Mouse (Mus musculus) urinary bladder, adult 18-20 months (tissue): ENCODE measurements around the gene Dtx3l.
"Not testable (repeated sequence)": the region's sequence is repeated elsewhere in the genome, so short reads cannot be mapped to it uniquely, and the experiment has no call there.

ENCODE experiments used
- DNase-seq, 2 experiments: peaks; one replicate each; pipeline ENCODE4 v3.0.0; 2022; ENCODE audit warnings: low spot score in 2 of 2, mixed read lengths in 2 of 2

The Dtx3l gene

DNA sequence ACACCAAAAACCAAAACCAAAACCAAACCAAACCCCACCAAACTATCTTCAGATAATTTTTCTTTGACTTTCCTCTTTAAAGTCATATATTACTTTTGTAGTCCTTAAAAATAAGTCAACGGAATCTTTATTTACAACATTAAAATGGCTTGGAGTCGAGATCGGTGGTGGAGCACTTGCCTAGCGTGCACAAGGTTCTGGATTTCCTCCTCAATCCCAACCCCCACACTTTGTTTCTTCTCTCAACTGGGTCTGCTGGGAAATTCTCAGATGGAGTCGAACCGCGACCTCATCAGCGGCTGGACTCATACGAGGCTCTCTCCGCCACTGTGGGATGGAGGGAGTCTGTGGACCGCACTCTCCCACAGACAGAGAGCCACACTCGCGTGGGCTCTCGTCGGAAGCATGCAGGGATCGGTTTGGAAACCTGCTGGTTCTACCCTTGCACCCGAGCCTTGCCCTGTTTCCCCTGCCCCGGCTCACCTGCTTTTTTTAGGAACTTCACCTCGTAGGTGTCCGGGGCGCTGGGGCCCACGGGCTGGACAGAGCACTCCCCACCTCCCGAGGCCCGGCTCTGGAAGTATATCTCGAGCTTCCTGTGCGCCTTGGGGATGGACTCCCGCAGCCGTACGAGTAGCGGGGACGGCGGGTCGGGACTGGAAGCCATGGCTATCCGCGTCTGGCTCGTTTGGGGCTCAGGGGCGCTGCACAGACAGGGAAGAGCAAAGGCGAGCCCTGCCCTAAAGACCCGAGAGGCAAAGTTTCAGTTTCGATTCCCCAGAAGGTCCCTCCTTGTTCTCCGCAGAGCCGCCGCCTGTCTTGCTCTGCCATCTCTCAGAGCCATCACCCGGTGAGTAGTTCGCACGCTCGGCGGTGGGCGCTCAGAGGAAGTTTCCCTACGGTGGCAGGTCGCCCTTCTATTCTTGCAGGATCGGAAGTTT, at the start of gene Dtx3l, which contains the start of gene Parp9:
Gene Dtx3l (minus strand): TSS at position 941 of the 941 bp plus-strand sequence.
Gene Parp9 (plus strand): TSS at position 260 of the 941 bp plus-strand sequence.
- DNase-seq: peak; percentile 58 to 64

DNA sequence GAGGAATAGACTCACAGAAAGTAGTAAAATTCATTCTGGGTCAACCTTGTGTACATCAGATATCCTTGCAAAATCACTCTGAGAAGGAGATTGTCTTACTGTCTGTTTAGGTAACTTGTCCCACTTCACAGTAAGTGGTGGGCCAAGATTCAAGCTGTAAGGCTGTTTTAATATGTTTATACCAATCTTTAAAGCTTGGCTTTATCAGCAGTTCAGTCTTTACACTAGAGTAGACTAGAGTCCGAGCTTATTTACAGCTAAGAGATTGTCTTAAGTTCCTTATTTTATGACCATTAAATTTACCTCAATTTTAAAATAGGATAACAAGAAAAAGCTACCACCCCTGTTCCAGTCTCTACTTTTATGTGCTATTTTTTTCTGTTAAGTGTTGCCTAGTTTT, 49.0 kb upstream of the Dtx3l start:
- no peak for DNase-seq

DNA sequence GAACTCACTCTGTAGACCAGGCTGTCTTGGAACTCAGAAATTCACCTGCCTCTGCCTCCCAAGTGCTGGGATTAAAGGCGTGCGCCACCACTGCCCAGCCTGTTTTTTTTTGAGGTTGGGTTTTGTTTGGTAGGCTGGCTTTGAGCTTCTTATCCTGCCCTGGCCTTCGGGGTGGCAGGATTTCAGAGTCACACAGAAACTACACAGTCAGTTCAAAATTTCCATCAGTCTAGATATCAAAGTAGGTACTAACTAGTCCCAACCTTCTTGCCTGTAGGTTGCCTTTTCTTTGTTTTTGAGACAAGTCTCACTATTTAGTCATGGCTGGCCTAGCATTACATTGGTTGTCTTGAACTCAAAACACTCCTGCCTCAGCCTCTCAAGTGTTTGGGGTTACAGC, 45.5 kb upstream of the Dtx3l start:
- DNase-seq: no peak

DNA sequence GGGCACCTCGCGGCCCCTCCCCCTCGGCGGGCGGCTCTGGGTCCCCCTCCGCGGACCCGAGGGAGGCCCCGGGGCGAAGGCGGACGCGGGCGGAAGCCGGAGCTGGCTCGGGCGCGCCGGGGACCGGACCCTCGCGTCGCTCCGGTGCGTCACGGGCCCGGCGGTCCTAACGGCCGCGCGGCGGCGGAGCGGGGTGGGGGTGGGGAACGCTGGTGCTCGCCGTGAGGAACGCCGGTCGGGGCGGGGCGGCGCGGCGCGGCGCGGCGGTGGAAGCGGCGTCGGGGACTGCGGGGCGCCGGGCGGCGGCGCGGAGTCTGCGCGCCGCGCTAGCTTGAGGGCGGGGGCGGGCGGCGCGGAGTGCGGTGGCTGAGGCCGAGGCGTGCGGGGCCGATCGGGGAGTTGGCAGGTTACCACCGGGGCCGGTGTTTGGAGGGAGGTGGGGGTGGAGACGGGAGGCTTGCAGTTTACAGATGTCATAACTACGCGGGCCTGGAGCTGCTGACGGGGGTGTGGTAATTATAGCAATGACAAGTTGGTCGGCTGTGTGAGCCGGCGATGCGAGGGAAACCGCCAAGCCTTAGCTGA, 44.7 kb upstream of the Dtx3l start:
- DNase-seq: peak; percentile 50

DNA sequence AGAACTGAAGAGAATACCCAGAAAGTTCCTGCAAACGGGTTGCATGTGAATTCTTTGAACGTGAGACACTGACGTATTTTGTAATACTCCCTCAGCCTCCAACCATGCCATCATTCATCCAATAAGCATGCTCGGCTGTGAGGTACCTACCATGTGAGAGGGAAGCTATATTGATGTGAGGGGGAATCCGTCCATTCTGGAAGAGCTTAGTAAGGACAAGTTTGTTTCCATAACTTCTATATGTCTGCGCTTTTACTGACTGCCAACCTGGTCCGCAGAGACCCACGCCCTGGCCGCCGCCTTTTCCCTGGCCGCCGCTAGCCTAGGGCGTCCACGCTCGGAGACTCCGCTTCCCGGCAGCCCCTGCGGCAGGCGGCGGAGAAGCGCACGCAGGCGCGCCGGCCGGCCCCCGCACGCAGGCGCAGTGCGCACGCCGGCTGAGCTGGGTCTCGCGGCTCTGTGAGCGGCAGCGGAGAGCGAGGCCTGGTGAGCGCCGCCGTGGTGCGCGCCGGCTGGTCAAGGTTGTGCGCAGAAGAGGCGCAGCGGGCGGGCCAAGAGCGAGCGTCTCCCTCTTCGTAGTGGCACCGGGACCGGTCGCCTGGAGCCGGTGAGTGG, 44.1 kb upstream of the Dtx3l start:
- peak; percentile 83 to 84 for DNase-seq

DNA sequence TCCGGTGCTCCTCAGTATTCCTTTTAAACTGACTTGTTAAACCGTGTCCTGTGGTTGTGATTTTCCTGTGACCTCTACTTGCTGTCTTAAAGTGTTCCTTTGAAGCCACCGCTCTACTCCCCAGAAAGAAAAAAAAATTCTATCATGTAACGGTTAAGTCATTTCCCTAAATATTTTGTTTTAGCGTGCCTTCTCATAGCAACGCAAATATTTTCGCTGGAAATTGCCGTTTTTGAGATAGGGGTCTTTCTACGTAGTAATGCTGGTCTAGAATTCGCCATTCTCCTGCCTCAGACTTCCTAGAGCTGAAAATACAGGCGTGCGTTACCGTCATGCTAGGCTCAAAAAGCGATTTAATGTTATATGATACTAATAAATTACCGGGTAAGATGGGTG, 43.6 kb upstream of the Dtx3l start:
- DNase-seq: no peak

DNA sequence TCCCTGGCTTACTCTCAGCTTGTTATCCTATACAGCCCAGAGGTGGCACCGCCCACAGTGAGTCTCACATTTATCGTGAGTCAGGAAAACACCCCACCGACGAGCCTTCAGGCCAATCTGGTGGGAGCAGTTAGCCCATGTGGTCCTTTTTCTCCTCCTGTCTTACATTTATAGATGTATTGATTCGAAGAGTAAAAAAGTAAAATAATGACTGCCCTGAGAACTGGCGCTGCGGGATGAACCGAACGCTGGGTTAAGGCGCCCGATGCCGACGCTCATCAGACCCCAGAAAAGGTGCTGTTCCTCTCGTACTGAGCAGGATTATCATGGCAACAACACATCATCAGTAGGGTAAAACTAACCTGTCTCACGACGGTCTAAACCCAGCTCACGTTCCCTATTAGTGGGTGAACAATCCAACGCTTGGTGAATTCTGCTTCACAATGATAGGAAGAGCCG, 42.4 kb upstream of the Dtx3l start:
- peak; percentile 100 for DNase-seq

DNA sequence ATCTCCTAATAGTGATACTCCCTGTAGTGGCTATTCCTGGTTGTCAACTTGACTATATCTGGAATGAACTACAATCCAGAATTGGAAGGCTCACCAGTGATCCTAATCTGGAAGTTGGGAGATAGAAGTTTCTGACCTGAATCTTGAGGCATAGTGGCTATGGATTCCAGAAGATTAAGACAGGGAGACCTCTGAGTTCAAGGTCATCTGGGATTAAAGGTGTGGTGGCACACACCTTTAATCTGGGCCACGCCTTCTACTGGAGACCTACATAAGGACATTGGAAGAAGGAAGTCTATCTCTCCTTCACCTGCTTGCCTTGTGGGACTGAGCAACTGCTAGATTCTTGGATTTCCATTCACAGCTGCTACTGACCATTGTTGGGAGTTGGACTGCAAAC, 39.5 kb upstream of the Dtx3l start, which contains the start of gene Kpna1:
Gene Kpna1 (plus strand): TSS at position 301 of the 400 bp plus-strand sequence.
- DNase-seq: not testable (repeated sequence)

DNA sequence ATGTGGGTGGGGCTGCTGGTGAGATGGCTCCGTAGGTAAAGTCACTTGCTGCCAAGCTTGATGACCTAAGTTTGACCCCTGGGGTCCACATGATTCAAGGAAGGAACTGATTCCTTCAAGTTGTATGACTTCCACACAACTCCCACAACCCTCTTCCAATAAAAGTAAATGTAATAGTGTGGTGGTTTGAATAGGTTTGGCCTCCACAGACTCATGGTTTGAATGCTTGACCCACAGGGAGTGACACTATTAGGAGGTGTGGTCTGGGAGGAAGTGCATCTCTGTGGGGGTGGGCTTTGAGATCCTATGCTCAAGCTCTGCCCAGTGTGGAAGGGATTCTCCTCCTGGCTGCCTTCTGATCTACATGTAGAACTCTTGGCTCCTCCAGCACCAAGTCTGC, 35.1 kb upstream of the Dtx3l start:
- no peak for DNase-seq

DNA sequence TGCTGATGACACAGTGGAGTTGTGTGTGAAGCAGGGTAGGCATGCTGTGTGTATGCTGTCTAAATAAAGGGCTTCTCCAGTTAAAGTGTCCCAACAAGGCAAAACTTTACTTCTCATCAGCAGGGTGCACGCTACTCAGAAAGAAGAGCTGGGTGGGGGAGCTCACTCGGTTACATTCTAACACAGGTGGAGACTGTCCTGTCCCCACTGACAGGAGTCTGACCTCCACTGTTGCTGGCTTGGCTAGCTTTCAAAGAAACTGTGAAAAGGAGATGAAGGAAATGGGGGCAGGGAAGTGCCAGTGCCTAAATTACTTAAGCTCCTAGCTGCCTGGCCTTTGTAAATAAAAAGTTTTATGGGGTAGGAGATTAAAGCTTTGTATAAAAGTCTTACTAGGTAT, 29.2 kb upstream of the Dtx3l start:
- no peak for DNase-seq

DNA sequence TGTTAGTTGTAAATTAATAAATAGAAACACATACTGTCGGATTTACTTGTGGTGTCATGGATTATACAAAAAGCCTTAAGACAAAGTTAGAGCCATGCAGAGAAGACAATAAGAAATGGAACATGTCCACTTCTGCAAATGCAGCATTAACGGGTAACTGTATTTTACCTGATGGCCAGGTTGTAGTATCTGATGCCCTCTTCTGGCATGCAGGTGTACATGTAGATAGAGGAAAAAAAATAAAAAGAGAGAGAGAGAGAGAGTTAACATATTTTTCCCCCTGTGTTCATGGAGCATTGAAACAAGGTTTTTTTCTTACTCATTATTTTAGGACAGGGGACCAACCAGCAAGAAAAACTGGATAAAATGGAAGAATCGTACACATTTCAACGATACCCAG, 28.4 kb upstream of the Dtx3l start:
- no peak for DNase-seq

DNA sequence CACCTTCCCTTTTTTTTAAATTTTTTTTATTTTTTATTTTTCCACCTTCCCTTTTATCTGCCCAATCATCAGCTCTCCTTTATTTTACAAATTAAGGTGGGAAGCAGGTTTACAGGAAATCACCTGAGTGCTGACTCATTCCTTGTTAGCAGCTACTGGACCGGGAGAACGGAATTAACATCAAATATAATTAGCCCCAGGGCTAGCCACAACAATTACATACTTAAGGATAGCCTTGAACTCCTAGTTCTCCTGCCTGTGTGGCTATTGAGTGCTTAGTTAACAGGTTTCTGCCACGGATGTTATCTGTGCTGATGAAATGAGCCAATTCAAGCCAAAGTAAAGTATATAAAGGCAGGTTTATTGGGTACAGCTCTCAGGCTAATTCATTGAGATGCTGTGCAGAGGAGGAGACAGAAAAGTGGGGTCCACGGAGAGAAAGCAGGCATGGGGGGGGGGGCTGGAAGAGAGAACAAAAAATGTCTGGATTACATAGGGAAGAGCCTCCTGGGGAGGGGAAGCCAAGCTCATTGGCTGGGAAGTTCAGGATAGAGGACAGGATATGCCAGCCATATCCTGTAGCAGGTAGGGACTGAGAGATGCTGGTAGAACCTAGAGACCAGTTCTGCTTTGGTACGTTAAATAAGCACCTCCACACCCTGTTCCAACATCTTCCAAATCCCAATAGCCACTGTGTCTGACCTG, 27.6 kb upstream of the Dtx3l start:
- DNase-seq: no peak

DNA sequence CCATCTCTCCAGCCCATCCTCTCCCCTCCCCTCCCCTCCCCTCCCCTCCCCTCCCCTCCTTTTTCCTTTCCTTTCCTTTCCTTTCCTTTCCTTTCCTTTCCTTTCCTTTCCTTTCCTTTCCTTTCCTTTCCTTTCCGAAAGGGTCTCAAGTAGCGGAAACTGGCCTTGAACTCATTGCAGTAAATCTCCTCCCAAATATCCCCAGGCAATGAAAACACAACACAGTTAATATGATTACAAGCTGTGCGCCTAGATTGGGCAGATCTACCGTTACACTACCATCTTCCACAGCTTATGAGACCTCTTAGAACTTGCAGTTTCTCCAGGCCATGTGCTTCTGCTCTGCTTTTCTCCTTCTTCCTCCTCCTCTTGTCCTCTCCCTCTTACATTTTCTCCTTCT, 27.0 kb upstream of the Dtx3l start:
- DNase-seq: not testable (repeated sequence)

DNA sequence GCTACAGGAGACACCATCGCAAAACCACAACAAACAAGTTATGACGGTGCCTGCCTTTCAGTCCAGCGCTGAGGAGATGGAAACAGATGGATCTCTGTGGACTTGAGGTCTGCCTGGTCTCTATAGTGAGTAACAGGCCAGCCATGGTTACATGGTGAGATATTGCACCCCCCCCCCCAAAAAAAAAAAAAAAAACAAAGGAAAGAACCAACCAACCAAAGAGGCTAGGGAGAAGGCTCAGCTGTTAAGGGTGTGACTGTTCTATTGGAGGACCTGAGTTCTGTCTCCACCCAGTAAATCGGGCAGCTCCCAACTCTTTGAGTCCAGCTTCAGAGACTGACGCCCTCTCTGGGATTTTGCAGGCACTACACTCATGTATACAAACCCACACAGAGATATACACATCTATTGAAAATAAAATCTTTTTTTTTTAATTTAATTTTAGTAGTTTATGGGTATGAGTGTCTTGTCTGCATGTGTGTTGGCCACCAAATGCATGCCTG, 13.7 kb upstream of the Dtx3l start:
- no peak for DNase-seq

DNA sequence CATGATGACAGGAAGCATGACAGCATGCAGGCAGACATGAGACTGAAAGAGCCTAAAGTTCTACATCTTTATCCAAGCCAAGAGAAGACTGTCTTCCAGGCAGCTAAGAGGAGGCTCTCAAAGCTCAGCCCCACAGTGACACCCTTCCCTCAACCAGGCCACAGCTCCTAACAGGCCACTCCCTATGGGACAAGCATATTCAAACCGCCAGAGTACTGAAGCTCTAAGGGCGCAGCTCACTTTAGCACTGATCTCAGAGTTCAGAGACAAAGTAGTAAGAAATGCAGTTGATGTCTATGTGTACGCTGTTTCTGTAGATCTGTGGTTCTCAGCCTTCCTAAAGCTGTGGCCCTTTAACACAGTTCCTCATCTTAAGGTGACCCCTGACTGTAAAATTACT, 12.3 kb upstream of the Dtx3l start:
- DNase-seq: no peak

DNA sequence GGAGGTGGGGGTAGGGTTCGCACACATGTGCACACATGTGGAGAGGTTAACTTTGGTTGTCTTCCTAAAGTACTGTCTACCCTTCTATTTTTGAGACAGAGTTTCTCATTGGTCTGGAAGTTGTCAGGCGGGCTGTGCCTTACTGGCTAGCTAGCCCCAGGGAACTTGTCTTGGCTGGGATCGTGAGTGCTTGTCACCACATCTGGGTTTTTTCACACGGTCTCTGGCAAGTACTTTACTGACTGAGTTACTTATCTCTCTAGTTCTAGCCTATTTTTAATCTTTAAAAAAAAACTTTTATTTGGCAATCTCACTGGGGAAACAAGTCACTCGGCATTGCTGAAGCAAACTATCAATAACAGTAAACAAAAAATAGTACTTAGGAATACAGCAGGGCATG, 10.3 kb upstream of the Dtx3l start:
- no peak for DNase-seq

DNA sequence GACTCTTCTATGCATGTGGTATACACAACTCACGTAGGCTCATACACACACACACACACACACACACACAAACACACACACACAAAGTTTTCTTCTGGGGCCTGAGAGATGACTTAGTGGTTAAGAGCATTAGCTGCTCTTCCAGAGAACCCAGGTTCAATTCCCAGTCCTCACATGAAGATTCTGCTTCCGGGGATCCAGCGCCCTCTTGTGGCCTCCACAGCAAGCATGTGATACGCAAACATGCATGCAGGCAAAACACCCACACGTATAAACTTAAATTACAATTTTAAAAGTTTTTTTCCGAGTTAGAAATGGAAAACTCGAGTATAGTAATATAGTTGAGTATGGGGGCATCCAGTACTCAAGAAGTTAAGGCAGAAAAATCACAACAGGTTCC, 2.4 kb upstream of the Dtx3l start:
- no peak for DNase-seq

DNA sequence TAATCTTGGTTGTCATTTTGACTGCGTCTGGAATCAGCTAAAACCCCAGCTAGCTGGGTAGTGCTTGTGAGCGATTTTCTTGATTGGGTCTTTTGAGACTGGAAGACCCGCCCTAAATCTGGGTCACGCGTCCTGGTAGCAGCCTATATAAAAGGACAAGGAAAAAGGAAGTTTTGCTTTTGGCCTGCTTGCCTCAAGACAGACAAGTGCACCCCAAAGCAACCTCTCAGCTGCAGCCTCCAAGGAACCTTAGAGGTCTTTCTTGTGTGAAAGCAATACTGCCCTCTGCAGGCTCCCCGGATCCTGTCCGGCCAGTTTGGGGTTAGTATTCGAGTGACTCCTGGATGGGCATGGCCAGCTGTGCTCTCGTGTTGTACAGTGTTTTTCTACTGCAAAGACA, 739 bp upstream of the Dtx3l start:
- DNase-seq: peak; percentile 77 to 82

DNA sequence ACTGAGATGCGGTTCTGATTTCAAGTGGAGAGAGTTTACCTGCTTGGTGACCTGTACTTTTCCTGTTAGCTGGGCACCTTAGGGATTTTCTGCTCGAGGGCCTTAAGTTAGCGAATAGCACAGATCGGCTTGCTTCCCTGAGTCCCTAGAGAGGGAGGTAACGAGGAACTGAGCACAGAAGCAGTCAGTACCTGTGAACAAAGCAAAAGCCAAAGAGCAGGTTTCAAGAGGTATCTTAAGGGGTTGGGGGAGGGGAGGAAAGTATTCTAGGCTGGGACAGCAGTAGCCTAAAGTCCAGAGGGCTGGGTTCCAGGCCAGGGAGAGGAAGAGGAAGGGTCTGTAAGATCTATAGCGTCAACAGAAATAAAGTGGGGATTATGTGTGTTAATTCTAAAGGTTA, 310 bp upstream of the Dtx3l start:
- DNase-seq: no peak

DNA sequence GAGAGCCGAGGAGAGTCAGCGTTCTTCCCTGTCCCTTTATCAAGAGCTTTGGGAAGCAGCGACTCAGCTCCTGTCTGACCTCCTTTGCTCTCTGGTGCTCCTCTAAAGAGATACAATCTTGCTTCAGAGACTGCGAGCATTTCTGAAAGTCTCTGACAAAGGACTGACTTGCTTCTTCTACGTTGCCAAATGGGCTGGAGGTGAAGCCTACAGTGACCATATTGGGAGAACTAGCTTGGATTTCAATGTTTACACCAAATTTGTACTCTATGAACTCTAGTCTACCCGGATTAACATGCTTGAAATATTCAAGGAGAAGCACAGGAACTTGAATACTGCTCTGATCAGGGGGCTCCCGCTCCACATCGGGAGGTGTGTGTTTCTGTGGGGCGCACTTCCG, 5.8 kb downstream of the Dtx3l start:
- no peak for DNase-seq

DNA sequence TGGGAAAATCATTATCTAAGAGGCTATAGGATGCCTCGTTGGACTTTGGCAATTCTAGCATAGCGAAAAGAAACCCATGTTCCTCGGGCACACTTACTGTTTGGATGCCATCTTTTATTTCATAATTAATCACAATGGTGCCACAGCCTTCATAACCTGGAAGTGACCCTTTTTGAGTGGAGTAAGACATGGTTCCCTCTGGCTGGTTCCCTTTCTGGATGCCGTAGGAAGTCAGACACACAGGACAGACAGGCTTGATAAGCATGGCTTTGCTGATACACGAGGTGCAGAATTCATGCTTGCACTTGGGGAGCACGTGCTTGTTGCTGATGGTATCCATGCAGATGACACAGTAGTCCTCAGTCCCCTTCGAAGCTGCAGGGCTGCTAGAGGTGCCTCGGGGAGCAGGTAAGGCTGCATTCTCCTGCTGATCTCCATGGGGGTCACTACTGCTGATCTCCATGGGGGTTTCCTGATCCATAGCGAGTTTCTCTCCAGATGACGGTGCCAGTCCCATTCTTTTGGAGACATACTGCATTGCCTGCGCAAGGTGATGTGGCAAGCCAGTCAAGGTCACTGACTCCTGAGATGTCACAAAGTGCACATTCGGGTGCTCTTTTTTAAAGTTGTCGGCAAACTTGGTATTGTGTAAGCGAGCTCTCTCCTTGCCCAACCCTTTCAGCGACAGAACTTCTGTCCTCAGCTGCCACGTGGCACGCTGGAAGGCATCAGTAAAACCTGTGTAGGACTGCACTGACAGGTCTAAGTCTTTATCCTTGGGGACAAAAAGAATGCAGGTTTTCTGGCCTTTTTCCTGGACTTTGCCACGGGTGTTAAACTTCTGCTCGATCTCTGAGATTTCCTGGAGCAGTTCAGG, 6.5 kb downstream of the Dtx3l start:
- no peak for DNase-seq
